In the genomic region with DNA sequence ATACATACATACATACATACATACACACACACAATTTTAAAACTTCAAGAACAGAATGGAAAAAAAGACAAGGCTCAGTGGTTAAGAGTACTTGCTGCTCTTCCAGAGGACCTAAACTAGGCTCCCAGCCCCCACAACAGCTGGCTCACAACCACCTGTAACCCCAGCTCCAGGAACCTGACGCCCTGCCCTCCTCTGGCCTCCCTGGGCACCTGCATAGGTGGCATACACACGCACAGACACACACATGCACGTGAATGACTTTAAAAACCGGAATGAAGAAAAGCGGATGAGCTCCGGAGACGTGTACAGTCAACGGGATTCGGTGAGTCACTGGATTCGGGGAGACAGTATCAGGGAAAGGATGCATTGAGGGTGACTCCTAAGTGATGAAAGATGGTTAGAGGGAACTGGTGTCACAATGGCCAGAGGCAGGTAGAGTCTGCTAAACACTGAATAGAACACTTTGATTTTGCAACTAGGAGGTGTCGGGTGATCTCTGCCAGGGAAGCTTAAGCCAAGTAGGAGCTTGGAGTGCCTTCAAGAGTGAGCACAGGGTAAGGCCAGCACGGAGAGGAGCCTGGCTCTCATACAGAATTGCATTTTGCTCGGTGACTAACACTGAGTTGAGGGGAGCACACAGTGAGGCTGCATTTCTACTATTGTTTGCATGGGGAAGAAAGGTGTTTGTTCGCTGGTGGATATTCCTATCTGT, we compare ENCODE assay signal across 13 mouse cellular contexts. TPM values are rescaled to one million over a fixed set of nuclear protein-coding genes. Genes with fewer than 3 reads are reported as not detected.
DNase-seq lines count a peak whose midpoint lies in the region; ATAC-seq and TF ChIP-seq lines count a peak whose summit lies in the region.
"Had no signal": no experiment of that assay in that cellular context is flagged by ENCODE, and none has a peak within 500 bp of the region (broad histone marks: within the 10 kb centered on the region; RNA-seq: fewer than 3 reads in every experiment).

No protein-coding gene starts in this region.

- H3K9ac ChIP-seq in hindbrain, embryonic 13.5 days, result no peak overlapping the region
- H3K9ac ChIP-seq in hindbrain, embryonic 16.5 days (ENCODE audit: low read depth, low read length), result no peak overlapping the region
- no peak overlapping the region for H3K9ac ChIP-seq in midbrain, embryonic 16.5 days (ENCODE audit: low read depth, low read length)
- no peak overlapping the region for H3K9ac ChIP-seq in liver, embryonic 14.5 days (replicated peaks)

- intact Hi-C loops in gastrocnemius, postnatal 36 days (cut with DNase I), result no loop called here

- peak; percentile 58 for DNase-seq in gastrocnemius, adult 18-20 months (ENCODE audit: low spot score)
- DNase-seq in gastrocnemius, postnatal 36 days, result no peak
- DNase-seq in midbrain, embryonic 10.5 days (ENCODE audit: low spot score), result no peak
- no peak for DNase-seq in liver, embryonic 14.5 days (ENCODE audit: low read depth in 3 of 3, low spot score in 3 of 3)
- no peak for DNase-seq in yolk sac, embryonic 10.5 days (ENCODE audit: low spot score)
- DNase-seq: adrenal gland, adult 8-10 months; cerebellum, postnatal 36 days; kidney, adult 8-10 months; right cerebral cortex, postnatal 4 days had no signal

- no peaks in the 10 kb centered on the region for H3K9me3 ChIP-seq in hindbrain, embryonic 13.5 days
- no peaks in the 10 kb centered on the region for H3K9me3 ChIP-seq in hindbrain, embryonic 16.5 days (ENCODE audit: control insufficient read depth, low read length)
- no peaks in the 10 kb centered on the region for H3K9me3 ChIP-seq in midbrain, embryonic 10.5 days (replicated peaks)
- H3K9me3 ChIP-seq in midbrain, embryonic 16.5 days (replicated peaks; ENCODE audit: control insufficient read depth, low read length, poor library complexity, severe bottlenecking), result no peaks in the 10 kb centered on the region
- no peaks in the 10 kb centered on the region for H3K9me3 ChIP-seq in liver, embryonic 14.5 days (ENCODE audit: control insufficient read depth, low read length)
- H3K9me3 ChIP-seq: embryonic facial prominence, embryonic 12.5 days had no signal

- no peak for ATAC-seq in hindbrain, embryonic 13.5 days (ENCODE audit: low FRiP score)
- ATAC-seq in hindbrain, embryonic 16.5 days, result no peak
- ATAC-seq in midbrain, embryonic 16.5 days, result no peak
- ATAC-seq in liver, embryonic 14.5 days (ENCODE audit: insufficient read depth), result no peak

- H3K36me3 ChIP-seq in hindbrain, embryonic 13.5 days, result no peaks in the 10 kb centered on the region
- no peaks in the 10 kb centered on the region for H3K36me3 ChIP-seq in hindbrain, embryonic 16.5 days (ENCODE audit: control insufficient read depth, insufficient read depth, low read length)
- H3K36me3 ChIP-seq in midbrain, embryonic 10.5 days, result peaks cover 8% of the 10 kb centered on the region
- H3K36me3 ChIP-seq in midbrain, embryonic 16.5 days (ENCODE audit: control insufficient read depth, insufficient read depth, low read length), result no peaks in the 10 kb centered on the region
- H3K36me3 ChIP-seq in liver, embryonic 14.5 days (replicated peaks; ENCODE audit: control insufficient read depth, insufficient read depth, low read depth), result no peaks in the 10 kb centered on the region

- no peak overlapping the region for H3K4me2 ChIP-seq in hindbrain, embryonic 13.5 days
- no peak overlapping the region for H3K4me2 ChIP-seq in hindbrain, embryonic 16.5 days (ENCODE audit: low read length)
- no peak overlapping the region for H3K4me2 ChIP-seq in midbrain, embryonic 16.5 days (ENCODE audit: low read length)
- no peak overlapping the region for H3K4me2 ChIP-seq in liver, embryonic 14.5 days (ENCODE audit: low read depth)

- WGBS in hindbrain, embryonic 13.5 days, result 94% methylated on average over 14 of the region's 14 CpGs
- WGBS in hindbrain, embryonic 16.5 days, result 95% methylated on average over 14 of the region's 14 CpGs
- WGBS in midbrain, embryonic 10.5 days, result 90% methylated on average over 14 of the region's 14 CpGs
- WGBS in midbrain, embryonic 16.5 days, result 92% methylated on average over 14 of the region's 14 CpGs
- WGBS in liver, embryonic 14.5 days (ENCODE audit: insufficient replicate concordance), result 82% methylated on average over 14 of the region's 14 CpGs

- no peaks in the 10 kb centered on the region for H3K27me3 ChIP-seq in hindbrain, embryonic 13.5 days
- no peaks in the 10 kb centered on the region for H3K27me3 ChIP-seq in hindbrain, embryonic 16.5 days (replicated peaks; ENCODE audit: control insufficient read depth, insufficient read depth, low read length)
- no peaks in the 10 kb centered on the region for H3K27me3 ChIP-seq in midbrain, embryonic 10.5 days (ENCODE audit: low read depth, poor library complexity, severe bottlenecking)
- H3K27me3 ChIP-seq in midbrain, embryonic 16.5 days (ENCODE audit: control insufficient read depth, insufficient read depth, low read depth, low read length), result no peaks in the 10 kb centered on the region
- no peaks in the 10 kb centered on the region for H3K27me3 ChIP-seq in liver, embryonic 14.5 days (ENCODE audit: control insufficient read depth, insufficient read depth, low read length)
- H3K27me3 ChIP-seq: embryonic facial prominence, embryonic 12.5 days had no signal

- peaks cover 40% of the 10 kb centered on the region for H3K4me1 ChIP-seq in hindbrain, embryonic 13.5 days (replicated peaks)
- H3K4me1 ChIP-seq in hindbrain, embryonic 16.5 days (ENCODE audit: control insufficient read depth, insufficient read depth, low read depth, low read length), result peaks cover 26% of the 10 kb centered on the region
- H3K4me1 ChIP-seq in midbrain, embryonic 10.5 days, result peaks cover 55% of the 10 kb centered on the region
- H3K4me1 ChIP-seq in midbrain, embryonic 16.5 days (ENCODE audit: control insufficient read depth, insufficient read depth, low read length), result peaks cover 31% of the 10 kb centered on the region
- H3K4me1 ChIP-seq in liver, embryonic 14.5 days (replicated peaks; ENCODE audit: control insufficient read depth in 2 of 2, insufficient read depth in 2 of 2, low read length in 1 of 2), result peaks cover 4 to 23% of the 10 kb centered on the region in 2 experiments

- TF ChIP-seq CTCF in liver, embryonic 14.5 days (IDR thresholded peaks at IDR 0.05; ENCODE audit: low read depth), result 0 out of 2 replicates have a peak, but pooled peaks have one; percentile 2

- 0 out of 2 replicates have a peak overlapping the region, but pooled peaks have one; percentile 93 for H3K4me3 ChIP-seq in hindbrain, embryonic 13.5 days
- no peak overlapping the region for H3K4me3 ChIP-seq in hindbrain, embryonic 16.5 days (ENCODE audit: low read length)
- H3K4me3 ChIP-seq in midbrain, embryonic 10.5 days, result peak overlapping the region; percentile 9; the same call in 1 of the 2 replicates
- no peak overlapping the region for H3K4me3 ChIP-seq in midbrain, embryonic 16.5 days (ENCODE audit: low read depth, low read length)
- H3K4me3 ChIP-seq in liver, embryonic 14.5 days (ENCODE audit: insufficient read depth in 1 of 2, low read depth in 2 of 2, low read length in 2 of 2), result no peak overlapping the region

- no peak overlapping the region for H3K27ac ChIP-seq in hindbrain, embryonic 13.5 days
- H3K27ac ChIP-seq in hindbrain, embryonic 16.5 days (ENCODE audit: low read depth, low read length), result no peak overlapping the region
- H3K27ac ChIP-seq in midbrain, embryonic 10.5 days (replicated peaks), result no peak overlapping the region
- no peak overlapping the region for H3K27ac ChIP-seq in midbrain, embryonic 16.5 days (ENCODE audit: low read length)
- H3K27ac ChIP-seq in liver, embryonic 14.5 days, result no peak overlapping the region
- H3K27ac ChIP-seq: embryonic facial prominence, embryonic 12.5 days had no signal

- no peak for TF ChIP-seq EP300 in liver, embryonic 14.5 days (IDR thresholded peaks at IDR 0.05; ENCODE audit: low read depth)

RNA-seq across cellular contexts. Expression of gene Ppp2r5d, which starts 1.6 kb away (rescaled TPM):
- 10 to 100 TPM; 26.4 to 28.3 TPM for total RNA-seq in gastrocnemius, adult 18-20 months (2021)
- total RNA-seq in gastrocnemius, postnatal 36 days (2021), result 10 to 100 TPM; 23.4 to 26.7 TPM
- polyA plus RNA-seq in hindbrain, embryonic 13.5 days (2015; fragmentation: Nextera tagmentation; extraction: Ambion mirVana), result 78.2 and 79.7 TPM in 2 replicates
- polyA plus RNA-seq in hindbrain, embryonic 16.5 days (2015; fragmentation: Nextera tagmentation; extraction: Ambion mirVana), result 102 and 112 TPM in 2 replicates
- polyA plus RNA-seq in midbrain, embryonic 10.5 days (2016; fragmentation: Nextera tagmentation; extraction: Ambion mirVana), result 140 and 146 TPM in 2 replicates
- 94.8 and 102 TPM in 2 replicates for polyA plus RNA-seq in midbrain, embryonic 16.5 days (2015; fragmentation: Nextera tagmentation; extraction: Ambion mirVana)
- polyA plus RNA-seq in liver, embryonic 14.5 days (2012; rRNA removed), result 21.3 and 24.1 TPM in 2 replicates
- polyA plus RNA-seq in liver, embryonic 14.5 days (2014; fragmentation: Nextera tagmentation; extraction: Ambion mirVana), result 23.6 and 24.4 TPM in 2 replicates

RNA-seq across cellular contexts. Expression of gene Pex6, which starts 4.7 kb away (rescaled TPM):
- total RNA-seq in gastrocnemius, adult 18-20 months (2021), result 10 to 100 TPM; 13.6 to 15.0 TPM
- 10 to 100 TPM; 12.7 to 15.2 TPM for total RNA-seq in gastrocnemius, postnatal 36 days (2021)
- 24.4 and 24.7 TPM in 2 replicates for polyA plus RNA-seq in hindbrain, embryonic 13.5 days (2015; fragmentation: Nextera tagmentation; extraction: Ambion mirVana)
- polyA plus RNA-seq in hindbrain, embryonic 16.5 days (2015; fragmentation: Nextera tagmentation; extraction: Ambion mirVana), result 23.0 and 25.7 TPM in 2 replicates
- polyA plus RNA-seq in midbrain, embryonic 10.5 days (2016; fragmentation: Nextera tagmentation; extraction: Ambion mirVana), result 20.5 and 20.8 TPM in 2 replicates
- 22.6 and 22.7 TPM in 2 replicates for polyA plus RNA-seq in midbrain, embryonic 16.5 days (2015; fragmentation: Nextera tagmentation; extraction: Ambion mirVana)
- polyA plus RNA-seq in liver, embryonic 14.5 days (2012; rRNA removed), result 9.3 and 9.6 TPM in 2 replicates
- polyA plus RNA-seq in liver, embryonic 14.5 days (2014; fragmentation: Nextera tagmentation; extraction: Ambion mirVana), result 5.3 and 7.1 TPM in 2 replicates

RNA-seq across cellular contexts. Expression of gene Gnmt, which starts 22.4 kb away (rescaled TPM):
- 1 to 10 TPM; 2.2 to 3.4 TPM for total RNA-seq in gastrocnemius, adult 18-20 months (2021)
- total RNA-seq in gastrocnemius, postnatal 36 days (2021), result 1 to 10 TPM; 1.1 to 2.1 TPM
- 0.90 and 1.5 TPM in 2 replicates for polyA plus RNA-seq in hindbrain, embryonic 13.5 days (2015; fragmentation: Nextera tagmentation; extraction: Ambion mirVana)
- 1.1 and 1.7 TPM in 2 replicates for polyA plus RNA-seq in hindbrain, embryonic 16.5 days (2015; fragmentation: Nextera tagmentation; extraction: Ambion mirVana)
- 0.35 and 0.62 TPM in 2 replicates for polyA plus RNA-seq in midbrain, embryonic 10.5 days (2016; fragmentation: Nextera tagmentation; extraction: Ambion mirVana)
- 0.68 and 0.83 TPM in 2 replicates for polyA plus RNA-seq in midbrain, embryonic 16.5 days (2015; fragmentation: Nextera tagmentation; extraction: Ambion mirVana)
- polyA plus RNA-seq in liver, embryonic 14.5 days (2012; rRNA removed), result 15.7 and 18.3 TPM in 2 replicates
- 30.8 and 31.2 TPM in 2 replicates for polyA plus RNA-seq in liver, embryonic 14.5 days (2014; fragmentation: Nextera tagmentation; extraction: Ambion mirVana)

RNA-seq across cellular contexts. Expression of gene Klhdc3, which starts 25.8 kb away (rescaled TPM):
- total RNA-seq in gastrocnemius, adult 18-20 months (2021), result 10 to 100 TPM; 64.7 to 90.2 TPM
- 100 to 1,000 TPM; 110 to 123 TPM for total RNA-seq in gastrocnemius, postnatal 36 days (2021)
- polyA plus RNA-seq in hindbrain, embryonic 13.5 days (2015; fragmentation: Nextera tagmentation; extraction: Ambion mirVana), result 162 and 164 TPM in 2 replicates
- polyA plus RNA-seq in hindbrain, embryonic 16.5 days (2015; fragmentation: Nextera tagmentation; extraction: Ambion mirVana), result 176 and 179 TPM in 2 replicates
- 126 and 128 TPM in 2 replicates for polyA plus RNA-seq in midbrain, embryonic 10.5 days (2016; fragmentation: Nextera tagmentation; extraction: Ambion mirVana)
- polyA plus RNA-seq in midbrain, embryonic 16.5 days (2015; fragmentation: Nextera tagmentation; extraction: Ambion mirVana), result 173 TPM in 2 replicates
- polyA plus RNA-seq in liver, embryonic 14.5 days (2012; rRNA removed), result 40.2 and 41.5 TPM in 2 replicates
- polyA plus RNA-seq in liver, embryonic 14.5 days (2014; fragmentation: Nextera tagmentation; extraction: Ambion mirVana), result 46.3 and 49.4 TPM in 2 replicates

RNA-seq across cellular contexts. Expression of gene Mea1, which starts 27.9 kb away (rescaled TPM):
- 10 to 100 TPM; 41.3 to 48.6 TPM for total RNA-seq in gastrocnemius, adult 18-20 months (2021)
- total RNA-seq in gastrocnemius, postnatal 36 days (2021), result 10 to 100 TPM; 29.8 to 39.0 TPM
- 257 and 261 TPM in 2 replicates for polyA plus RNA-seq in hindbrain, embryonic 13.5 days (2015; fragmentation: Nextera tagmentation; extraction: Ambion mirVana)
- 317 and 353 TPM in 2 replicates for polyA plus RNA-seq in hindbrain, embryonic 16.5 days (2015; fragmentation: Nextera tagmentation; extraction: Ambion mirVana)
- polyA plus RNA-seq in midbrain, embryonic 10.5 days (2016; fragmentation: Nextera tagmentation; extraction: Ambion mirVana), result 178 and 180 TPM in 2 replicates
- polyA plus RNA-seq in midbrain, embryonic 16.5 days (2015; fragmentation: Nextera tagmentation; extraction: Ambion mirVana), result 285 and 318 TPM in 2 replicates
- 27.3 and 34.4 TPM in 2 replicates for polyA plus RNA-seq in liver, embryonic 14.5 days (2012; rRNA removed)
- polyA plus RNA-seq in liver, embryonic 14.5 days (2014; fragmentation: Nextera tagmentation; extraction: Ambion mirVana), result 61.7 and 62.4 TPM in 2 replicates

Comparison
In these comparisons a context has a peak if more than half of its experiments do, and no peak if none do; other contexts are left out.
1. H3K4me3 ChIP-seq: peak in hindbrain, embryonic 13.5 days (single experiment) and midbrain, embryonic 10.5 days (single experiment); none in hindbrain, embryonic 16.5 days (single experiment), midbrain, embryonic 16.5 days (single experiment) and liver, embryonic 14.5 days (0 of 2).